Mouse (Mus musculus) megakaryocyte, embryonic 14.5 days (primary cell): ENCODE measurements at regions not wholly inside any gene's neighbourhood (a gene's known extent, or its start where the extent isn't known, plus 50 kb on each side); places are given as distances from the start of the nearest gene placed in this dataset.

Source experiments
- FLI1 ChIP-seq: IDR thresholded peaks from 2 replicates; pipeline ENCODE4 v1.6.1; 2012; ENCODE audit warnings: low read length, inconsistent platforms, mixed read lengths
- GATA1 ChIP-seq: IDR thresholded peaks from 3 replicates; pipeline ENCODE4 v1.6.1; 2012; ENCODE audit warnings: mixed read lengths, low read length, inconsistent platforms, borderline replicate concordance

DNA sequence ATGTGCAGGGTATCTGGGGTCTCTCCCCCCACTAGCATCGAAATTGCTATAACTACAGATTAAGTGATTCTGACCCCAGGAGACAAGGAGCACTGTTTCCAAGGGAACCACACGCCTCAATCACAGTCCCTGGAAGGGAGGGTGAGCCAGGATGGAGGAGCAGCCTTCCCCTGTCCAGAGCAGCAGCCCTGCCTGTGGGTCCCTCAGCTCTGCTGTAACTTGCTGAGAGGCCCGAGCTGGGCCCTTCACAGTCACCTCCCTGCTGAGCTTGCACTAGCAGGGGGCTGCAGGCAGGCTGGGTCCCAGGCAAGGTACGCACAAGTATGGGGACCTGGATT lies 62.4 kb upstream of the Unc5b start:
- TF ChIP-seq GATA1 (no peak), FLI1 (no peak)
